Mouse (Mus musculus) embryonic facial prominence, embryonic 13.5 days (tissue): ENCODE measurements at regions not wholly inside any gene's neighbourhood (a gene's known extent, or its start where the extent isn't known, plus 50 kb on each side); places are given as distances from the start of the nearest gene placed in this dataset.

Experiments used
- ATAC-seq: fragments of 200-750 bp; cut with Nextera tagmentation; 2 replicates; pipeline ENCODE4 v1.8.0; 2017; ENCODE audit warnings: low read depth; ENCODE audit not compliant: insufficient number of reproducible peaks, insufficient read depth, low FRiP score, low TSS enrichment
- H3K27ac ChIP-seq: fragments of 300-500 bp; sonication (generic); 2 replicates; pipeline ENCODE4 v1.5.1; 2015; ENCODE audit warnings: moderate library complexity, mild to moderate bottlenecking, inconsistent platforms
- H3K27me3 ChIP-seq: fragments of 300-500 bp; sonication (generic); 2 replicates; pipeline ENCODE4 v1.6.1; 2015; ENCODE audit warnings: mild to moderate bottlenecking, inconsistent platforms
- H3K36me3 ChIP-seq: fragments of 300-500 bp; sonication (generic); 2 replicates; pipeline ENCODE4 v1.6.1; 2015; ENCODE audit warnings: mild to moderate bottlenecking, inconsistent platforms
- H3K4me1 ChIP-seq: fragments of 300-500 bp; sonication (generic); 2 replicates; pipeline ENCODE4 v1.6.1; 2015; ENCODE audit warnings: inconsistent platforms
- H3K4me2 ChIP-seq: fragments of 300-500 bp; sonication (generic); 2 replicates; pipeline ENCODE4 v1.6.1; 2015; ENCODE audit warnings: moderate library complexity, mild to moderate bottlenecking, inconsistent platforms
- H3K4me3 ChIP-seq: fragments of 300-500 bp; sonication (generic); 2 replicates; pipeline ENCODE4 v1.5.1; 2015; ENCODE audit warnings: mild to moderate bottlenecking, inconsistent platforms
- H3K9ac ChIP-seq: fragments of 300-500 bp; sonication (generic); 2 replicates; pipeline ENCODE4 v1.6.1; 2015; ENCODE audit warnings: mild to moderate bottlenecking, inconsistent platforms
- H3K9me3 ChIP-seq: fragments of 300-500 bp; sonication (generic); 2 replicates; pipeline ENCODE4 v1.6.1; 2016; ENCODE audit warnings: inconsistent platforms
- WGBS: fragments of 180-500 bp; shearing (Covaris S2); methylation state at CpG from one replicate; pipeline ENCODE4 v1.1.7; 2015; ENCODE audit warnings: mixed read lengths; 5-methylcytosine and 5-hydroxymethylcytosine counted together

- peaks cover 48% of the 10 kb centered on the region for H3K4me1 ChIP-seq
- H3K36me3 ChIP-seq = no peaks in the 10 kb centered on the region
- H3K27ac ChIP-seq = peak overlapping the region; percentile 97
- peak overlapping the region; percentile 72 for H3K9ac ChIP-seq
- H3K4me2 ChIP-seq = peak overlapping the region; percentile 65
- ATAC-seq = peak; percentile 87
- peaks cover 41% of the 10 kb centered on the region for H3K27me3 ChIP-seq
- under 1% methylated on average over 25 of the region's 25 CpGs for WGBS
- no peaks in the 10 kb centered on the region for H3K9me3 ChIP-seq
- H3K4me3 ChIP-seq = peak overlapping the region; percentile 38
Observed at GRCm38 (mm10) chr6:51172856-51173619, 259.4 kb upstream of the Nfe2l3 start.

- H3K4me3 ChIP-seq = peak overlapping the region; percentile 38
- peak overlapping the region; percentile 65 for H3K4me2 ChIP-seq
- H3K27me3 ChIP-seq = peaks cover 41% of the 10 kb centered on the region
- peak overlapping the region; percentile 63 for H3K9ac ChIP-seq
- no peak for ATAC-seq
- H3K27ac ChIP-seq = peak overlapping the region; percentile 97
- no peaks in the 10 kb centered on the region for H3K9me3 ChIP-seq
- peaks cover 40% of the 10 kb centered on the region for H3K4me1 ChIP-seq
- no peaks in the 10 kb centered on the region for H3K36me3 ChIP-seq
- 2% methylated on average over 28 of the region's 28 CpGs for WGBS
Observed at GRCm38 (mm10) chr6:51173620-51174442, 258.6 kb upstream of the Nfe2l3 start.

GRCm38 (mm10) chr6:51174443-51175021 lies 257.9 kb upstream of the Nfe2l3 start:
- H3K9ac ChIP-seq = peak overlapping the region; percentile 63
- H3K27me3 ChIP-seq = peaks cover 41% of the 10 kb centered on the region
- H3K4me1 ChIP-seq = peaks cover 34% of the 10 kb centered on the region
- peak overlapping the region; percentile 97; the same call in 1 of the 2 replicates for H3K27ac ChIP-seq
- peak overlapping the region; percentile 65 for H3K4me2 ChIP-seq
- H3K36me3 ChIP-seq = no peaks in the 10 kb centered on the region
- peak overlapping the region; percentile 38; the same call in 1 of the 2 replicates for H3K4me3 ChIP-seq
- 5% methylated on average over 18 of the region's 18 CpGs for WGBS
- H3K9me3 ChIP-seq = no peaks in the 10 kb centered on the region
- no peak for ATAC-seq

- WGBS = 24% methylated on average over 13 of the region's 13 CpGs
- H3K4me2 ChIP-seq = no peak overlapping the region
- H3K36me3 ChIP-seq = no peaks in the 10 kb centered on the region
- no peaks in the 10 kb centered on the region for H3K9me3 ChIP-seq
- H3K9ac ChIP-seq = no peak overlapping the region
- no peak for ATAC-seq
- H3K27me3 ChIP-seq = peaks cover 51% of the 10 kb centered on the region
- no peak overlapping the region for H3K27ac ChIP-seq
- no peak overlapping the region for H3K4me3 ChIP-seq
- peaks cover 28% of the 10 kb centered on the region for H3K4me1 ChIP-seq
Observed at GRCm38 (mm10) chr6:51175616-51176590, 256.6 kb upstream of the Nfe2l3 start.

- H3K27ac ChIP-seq = no peak overlapping the region
- H3K4me1 ChIP-seq = peaks cover 25% of the 10 kb centered on the region
- H3K4me2 ChIP-seq = no peak overlapping the region
- no peaks in the 10 kb centered on the region for H3K9me3 ChIP-seq
- H3K27me3 ChIP-seq = peaks cover 61% of the 10 kb centered on the region
- ATAC-seq = no peak
- H3K36me3 ChIP-seq = no peaks in the 10 kb centered on the region
- no peak overlapping the region for H3K4me3 ChIP-seq
- H3K9ac ChIP-seq = no peak overlapping the region
- WGBS = 19% methylated on average over 6 of the region's 6 CpGs
Observed at GRCm38 (mm10) chr6:51176791-51177433, 255.6 kb upstream of the Nfe2l3 start.

- Histone ChIP-seq H3K27me3 (peaks cover 67% of the 10 kb centered on the region), H3K9ac (no peak overlapping the region), H3K4me3 (peak overlapping the region; percentile 33), H3K4me2 (peak overlapping the region; percentile 56), H3K9me3 (no peaks in the 10 kb centered on the region), H3K27ac (no peak overlapping the region), H3K4me1 (peaks cover 18% of the 10 kb centered on the region), H3K36me3 (no peaks in the 10 kb centered on the region)
- ATAC-seq = no peak
- under 1% methylated on average over 14 of the region's 14 CpGs for WGBS
Observed at GRCm38 (mm10) chr6:51177701-51178060, 254.8 kb upstream of the Nfe2l3 start.

GRCm38 (mm10) chr6:51178061-51178791 lies 254.2 kb upstream of the Nfe2l3 start:
- no peaks in the 10 kb centered on the region for H3K36me3 ChIP-seq
- H3K27ac ChIP-seq = no peak overlapping the region
- peak; percentile 96 for ATAC-seq
- H3K27me3 ChIP-seq = peaks cover 72% of the 10 kb centered on the region
- H3K9me3 ChIP-seq = no peaks in the 10 kb centered on the region
- under 1% methylated on average over 31 of the region's 34 CpGs for WGBS
- no peak overlapping the region for H3K9ac ChIP-seq
- H3K4me3 ChIP-seq = peak overlapping the region; percentile 33
- peak overlapping the region; percentile 56 for H3K4me2 ChIP-seq
- H3K4me1 ChIP-seq = peaks cover 16% of the 10 kb centered on the region

- peaks cover 10% of the 10 kb centered on the region for H3K4me1 ChIP-seq
- no peak overlapping the region for H3K4me3 ChIP-seq
- H3K9me3 ChIP-seq = no peaks in the 10 kb centered on the region
- no peak; the same call in 1 of the 2 replicates for ATAC-seq
- no peak overlapping the region for H3K27ac ChIP-seq
- peaks cover 76% of the 10 kb centered on the region for H3K27me3 ChIP-seq
- no peaks in the 10 kb centered on the region for H3K36me3 ChIP-seq
- H3K9ac ChIP-seq = no peak overlapping the region
- WGBS = 3% methylated on average over 17 of the region's 17 CpGs
- 0 out of 2 replicates have a peak overlapping the region, but pooled peaks have one; percentile 9 for H3K4me2 ChIP-seq
Observed at GRCm38 (mm10) chr6:51178799-51179398, 253.6 kb upstream of the Nfe2l3 start.

- no peak overlapping the region for H3K4me3 ChIP-seq
- peaks cover 76% of the 10 kb centered on the region for H3K27me3 ChIP-seq
- no peaks in the 10 kb centered on the region for H3K36me3 ChIP-seq
- H3K9me3 ChIP-seq = no peaks in the 10 kb centered on the region
- ATAC-seq = no peak
- WGBS = 6% methylated on average over 17 of the region's 17 CpGs
- H3K4me2 ChIP-seq = no peak overlapping the region
- no peak overlapping the region for H3K9ac ChIP-seq
- H3K27ac ChIP-seq = no peak overlapping the region
- no peaks in the 10 kb centered on the region for H3K4me1 ChIP-seq
Observed at GRCm38 (mm10) chr6:51179741-51180537, 252.5 kb upstream of the Nfe2l3 start.
